In the genomic region with DNA sequence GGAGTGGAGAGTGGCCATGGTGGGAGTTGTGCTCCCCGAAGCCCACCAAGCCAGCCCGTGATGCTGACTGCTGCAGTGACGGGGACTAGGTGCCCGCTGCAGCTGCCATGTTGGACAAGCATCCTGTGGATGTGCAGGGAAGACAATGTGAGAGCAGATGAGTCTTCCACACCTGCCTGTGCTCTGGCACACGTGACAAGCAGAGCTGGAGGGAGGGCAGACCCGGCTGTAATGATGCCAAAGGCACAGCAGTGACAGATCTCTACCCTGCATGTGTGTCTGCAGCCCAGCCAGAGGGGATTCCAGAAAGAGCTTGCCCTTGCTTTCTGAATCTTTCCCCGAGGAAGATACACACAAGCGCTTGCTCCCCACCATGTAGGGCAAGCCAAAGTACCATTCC, we compare ENCODE assay signal across 29 mouse cellular contexts. TPM values are rescaled to one million over a fixed set of nuclear protein-coding genes. Genes with fewer than 3 reads are reported as not detected.
DNase-seq lines count a peak whose midpoint lies in the region; ATAC-seq and TF ChIP-seq lines count a peak whose summit lies in the region.
"Had no signal": no experiment of that assay in that cellular context is flagged by ENCODE, and none has a peak within 500 bp of the region (broad histone marks: within the 10 kb centered on the region; RNA-seq: fewer than 3 reads in every experiment).

No protein-coding gene starts in this region.

- H3K27ac ChIP-seq in hindbrain, postnatal 0 days: no peak overlapping the region
- no peak overlapping the region for H3K27ac ChIP-seq in hindbrain, embryonic 11.5 days (ENCODE audit: low read depth, low read length)
- H3K27ac ChIP-seq: embryonic facial prominence, embryonic 13.5 days; heart, adult 2 months; liver, embryonic 12.5 days; midbrain, embryonic 13.5 days; neural tube, embryonic 12.5 days; stomach, postnatal 0 days had no signal

- no peak for TF ChIP-seq CTCF in hindbrain, postnatal 0 days (IDR thresholded peaks at IDR 0.05; ENCODE audit: low read depth)

- DNase-seq in cerebellum, postnatal 10 days: peak; percentile 66 to 74
- DNase-seq in cerebellum, adult 11 months: no peak
- DNase-seq in hindbrain, postnatal 0 days (ENCODE audit: low spot score): peak; percentile 48
- DNase-seq in hindbrain, embryonic 11.5 days (ENCODE audit: low spot score): no peak
- DNase-seq in thymus, postnatal 0 days (ENCODE audit: low spot score): peak; percentile 52
- peak; percentile 62 for DNase-seq in thymus, postnatal 4 days
- no peak for DNase-seq in lung, postnatal 14 days
- DNase-seq: adrenal gland, adult 2 months; cerebellum, adult 9-10 months; forebrain, postnatal 0 days; heart, adult 2 months; heart, postnatal 4 days; kidney, adult 9 months; kidney, postnatal 14 days; liver, postnatal 0 days; lung, postnatal 4 days; right cerebral cortex, adult 18-20 months had no signal

- H3K9me3 ChIP-seq in hindbrain, postnatal 0 days (ENCODE audit: low read length): no peaks in the 10 kb centered on the region
- no peaks in the 10 kb centered on the region for H3K9me3 ChIP-seq in hindbrain, embryonic 11.5 days (ENCODE audit: control insufficient read depth, low read length)
- H3K9me3 ChIP-seq: embryonic facial prominence, embryonic 13.5 days; heart, embryonic 12.5 days; liver, embryonic 12.5 days; megakaryocyte, embryonic 14.5 days; midbrain, embryonic 13.5 days; neural tube, embryonic 12.5 days had no signal

- 71% methylated on average over 8 of the region's 8 CpGs for WGBS in hindbrain, postnatal 0 days
- 89% methylated on average over 8 of the region's 8 CpGs for WGBS in hindbrain, embryonic 11.5 days

- peaks cover 3% of the 10 kb centered on the region; the same call in 1 of the 2 replicates for H3K4me1 ChIP-seq in hindbrain, postnatal 0 days (ENCODE audit: insufficient read depth, low read length)
- H3K4me1 ChIP-seq in hindbrain, embryonic 11.5 days (replicated peaks; ENCODE audit: control insufficient read depth, insufficient read depth, low read length): peaks cover 5% of the 10 kb centered on the region; the same call in 1 of the 2 replicates
- H3K4me1 ChIP-seq: embryonic facial prominence, embryonic 13.5 days; heart, embryonic 12.5 days had no signal

- no peak overlapping the region for H3K4me3 ChIP-seq in hindbrain, postnatal 0 days (ENCODE audit: low read length)
- no peak overlapping the region for H3K4me3 ChIP-seq in hindbrain, embryonic 11.5 days (ENCODE audit: low read depth, low read length)
- H3K4me3 ChIP-seq: embryonic facial prominence, embryonic 13.5 days; heart, adult 2 months; heart, embryonic 12.5 days; liver, embryonic 12.5 days; midbrain, embryonic 13.5 days; myocyte; neural tube, embryonic 12.5 days had no signal

- no peak overlapping the region for H3K9ac ChIP-seq in hindbrain, postnatal 0 days (replicated peaks; ENCODE audit: low read length)
- no peak overlapping the region for H3K9ac ChIP-seq in hindbrain, embryonic 11.5 days (ENCODE audit: low read depth, low read length)
- H3K9ac ChIP-seq: embryonic facial prominence, embryonic 13.5 days; forebrain, postnatal 0 days; heart, embryonic 12.5 days; liver, embryonic 12.5 days; liver, postnatal 0 days; midbrain, embryonic 13.5 days; neural tube, embryonic 12.5 days had no signal

- H3K27me3 ChIP-seq in hindbrain, postnatal 0 days (ENCODE audit: insufficient read depth, low read length): no peaks in the 10 kb centered on the region
- no peaks in the 10 kb centered on the region for H3K27me3 ChIP-seq in hindbrain, embryonic 11.5 days (ENCODE audit: control insufficient read depth, insufficient read depth, low read length)
- H3K27me3 ChIP-seq: CH12.LX; embryonic facial prominence, embryonic 13.5 days; midbrain, embryonic 13.5 days; neural tube, embryonic 12.5 days had no signal

- H3K4me2 ChIP-seq in hindbrain, postnatal 0 days (ENCODE audit: low read depth, low read length): no peak overlapping the region
- H3K4me2 ChIP-seq in hindbrain, embryonic 11.5 days (replicated peaks; ENCODE audit: low read depth, low read length): no peak overlapping the region
- H3K4me2 ChIP-seq: embryonic facial prominence, embryonic 13.5 days; heart, embryonic 12.5 days; liver, embryonic 12.5 days; midbrain, embryonic 13.5 days; neural tube, embryonic 12.5 days had no signal

- no peak for ATAC-seq in hindbrain, postnatal 0 days
- no peak for ATAC-seq in hindbrain, embryonic 11.5 days (ENCODE audit: low FRiP score)
- ATAC-seq: activated CD4-positive, CD25-positive, alpha-beta regulatory T cell, adult 4 months; forebrain, postnatal 0 days; intestine, postnatal 0 days; liver, embryonic 12.5 days; liver, postnatal 0 days; midbrain, embryonic 13.5 days had no signal

- H3K36me3 ChIP-seq in hindbrain, postnatal 0 days (ENCODE audit: insufficient read depth, low read length): peaks cover 9% of the 10 kb centered on the region; the same call in 1 of the 2 replicates
- H3K36me3 ChIP-seq in hindbrain, embryonic 11.5 days (ENCODE audit: control insufficient read depth, insufficient read depth, low read length): no peaks in the 10 kb centered on the region
- H3K36me3 ChIP-seq: embryonic facial prominence, embryonic 13.5 days; heart, embryonic 12.5 days; liver, embryonic 12.5 days had no signal

RNA-seq across cellular contexts. Expression of gene Rab11fip4, which starts 27.0 kb away (rescaled TPM):
- total RNA-seq in hindbrain, postnatal 0 days (2014; rRNA removed): 66.4 and 69.3 TPM in 2 replicates
- polyA plus RNA-seq in hindbrain, postnatal 0 days (2015; fragmentation: Nextera tagmentation; extraction: Ambion mirVana): 17.3 and 17.4 TPM in 2 replicates
- polyA plus RNA-seq in hindbrain, embryonic 11.5 days (2014; fragmentation: Nextera tagmentation; extraction: Ambion mirVana): 11.5 and 11.6 TPM in 2 replicates
- polyA plus RNA-seq in thymus, postnatal 0 days (2015; fragmentation: Nextera tagmentation; extraction: Ambion mirVana): 8.4 and 8.6 TPM in 2 replicates
- polyA plus RNA-seq: heart, postnatal 0 days had no signal

Comparison
In these comparisons a context has a peak if more than half of its experiments do, and no peak if none do; other contexts are left out.
1. DNase-seq: peak in cerebellum, postnatal 10 days (2 of 2), hindbrain, postnatal 0 days (single experiment), thymus, postnatal 0 days (single experiment) and thymus, postnatal 4 days (single experiment); none in cerebellum, adult 11 months (single experiment), hindbrain, embryonic 11.5 days (single experiment) and lung, postnatal 14 days (single experiment).